Mouse (Mus musculus): ENCODE measurements around the gene Gimap4.

The Gimap4 gene

DNA sequence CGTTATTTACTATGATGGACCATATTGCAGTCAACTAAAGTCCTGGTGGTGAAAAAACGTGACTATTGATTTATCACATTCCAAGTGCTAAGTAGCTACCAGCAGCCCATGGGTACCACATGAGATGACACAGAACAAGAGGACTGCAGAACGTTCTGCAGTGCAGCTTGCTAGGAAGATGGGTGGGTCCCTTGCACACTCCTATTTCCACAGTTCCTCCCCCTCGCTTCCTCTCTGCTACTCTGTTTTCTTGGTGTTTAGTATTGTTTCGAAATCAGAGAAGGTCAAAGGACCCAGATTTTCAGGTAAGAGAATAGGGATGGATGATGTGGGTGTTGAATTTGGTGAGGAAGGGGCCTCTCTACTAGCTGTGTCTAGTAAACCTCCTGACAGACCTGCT lies at the start of gene Gimap4:
Gene Gimap4, plus strand, starts transcription at position 231 of the 400 bp plus-strand sequence.
- DNase-seq (ENCODE audit: low spot score): no peak

GRCm38 (mm10) chr6:48635105-48635504 lies 49.2 kb upstream of the Gimap4 start:
- no peak for DNase-seq (ENCODE audit: low spot score)

DNA sequence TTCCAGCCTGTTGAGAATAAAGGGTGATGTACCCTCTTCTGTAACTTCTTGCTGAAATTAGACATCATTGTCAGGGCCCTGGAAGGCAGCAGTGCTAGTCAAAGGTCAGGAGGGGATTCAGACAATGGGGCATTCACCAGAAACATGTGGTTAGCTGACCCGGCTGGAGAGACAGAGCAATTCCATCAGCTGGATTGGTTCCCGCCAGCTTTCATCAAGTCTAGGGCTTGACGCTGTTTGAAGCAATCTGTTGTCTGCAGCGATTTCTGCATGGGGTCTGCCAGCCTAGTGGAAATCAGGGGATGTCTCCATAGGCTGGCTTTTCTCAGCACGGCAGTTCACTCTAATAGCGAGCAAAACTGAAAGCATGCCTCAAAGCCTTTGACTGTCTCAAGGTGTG lies 47.8 kb upstream of the Gimap4 start:
- DNase-seq (ENCODE audit: low spot score): no peak

GRCm38 (mm10) chr6:48637811-48638500 lies 46.4 kb upstream of the Gimap4 start:
- DNase-seq (ENCODE audit: low spot score): no peak

DNA sequence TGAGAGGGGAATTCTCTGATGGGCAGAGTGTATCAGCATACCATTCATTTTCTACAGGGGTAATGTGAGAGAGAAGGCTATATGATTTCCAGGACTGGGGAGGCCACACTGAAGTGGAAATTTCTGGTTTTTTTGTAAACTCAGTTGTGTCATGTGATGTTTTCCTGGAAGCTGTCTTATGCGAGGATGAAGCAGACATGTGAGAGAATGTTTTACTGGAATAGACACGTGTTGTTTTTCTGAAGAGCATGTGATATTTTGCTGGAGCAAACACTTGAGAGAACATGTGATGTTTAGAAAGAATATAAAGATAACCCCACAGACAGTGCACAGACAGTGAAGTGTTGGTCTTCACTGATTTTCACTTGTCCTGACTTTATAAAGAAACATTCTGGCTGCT lies 45.8 kb upstream of the Gimap4 start:
- DNase-seq (ENCODE audit: low spot score): no peak

DNA sequence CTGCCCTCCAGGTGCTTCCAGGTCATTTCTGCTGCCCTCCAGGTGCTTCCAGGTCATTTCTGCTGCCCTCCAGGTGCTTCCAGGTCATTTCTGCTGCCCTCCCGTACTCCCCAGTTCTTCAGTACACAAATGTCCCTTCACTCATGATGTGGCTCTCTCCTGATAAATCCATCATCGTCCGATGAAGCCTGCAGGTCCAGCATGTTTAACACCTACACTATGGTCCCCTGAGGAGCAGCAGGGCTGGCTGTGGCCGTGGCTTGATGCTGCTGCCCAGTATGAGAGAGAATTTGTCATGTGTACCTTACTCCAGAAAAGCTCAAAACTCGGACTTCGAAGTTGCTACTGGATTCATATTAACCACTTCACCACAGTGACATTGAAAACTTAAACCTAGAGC lies 43.0 kb upstream of the Gimap4 start:
- DNase-seq (ENCODE audit: low spot score): no peak

GRCm38 (mm10) chr6:48642764-48643292 lies 41.5 kb upstream of the Gimap4 start:
- no peak for DNase-seq (ENCODE audit: low spot score)

DNA sequence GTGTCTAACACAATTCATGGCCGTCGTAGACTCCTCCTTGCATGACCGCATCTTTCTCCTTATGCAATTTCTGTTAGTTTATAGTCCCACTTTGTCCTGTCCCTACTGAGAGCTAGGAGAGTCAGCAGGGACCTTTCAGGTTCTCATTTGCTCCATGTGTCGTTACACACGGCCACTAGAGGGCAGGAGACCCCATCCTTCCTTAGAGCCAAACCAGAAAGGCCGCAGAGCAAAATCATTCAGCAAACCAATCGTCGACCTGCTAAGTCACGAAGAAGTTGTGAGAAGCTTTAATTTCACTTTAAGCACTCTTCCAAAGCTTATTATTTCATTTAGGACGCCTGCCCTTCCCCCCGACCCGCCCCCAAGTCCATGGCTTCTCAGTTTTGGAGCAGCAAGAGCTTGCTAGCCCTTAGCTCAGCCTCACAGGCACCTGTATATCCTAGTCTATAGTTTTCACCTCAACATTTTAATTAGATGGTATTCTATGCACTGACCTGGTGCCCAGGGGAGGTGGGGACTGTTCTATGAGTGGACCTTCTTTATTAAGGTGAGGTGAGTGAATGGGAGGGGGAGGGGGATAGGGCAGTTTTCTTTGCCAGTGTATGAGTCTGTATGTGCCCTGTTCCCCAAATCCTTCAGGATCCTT lies 38.6 kb upstream of the Gimap4 start:
- peak; percentile 71 for DNase-seq (ENCODE audit: low spot score)

- no peak for DNase-seq (ENCODE audit: low spot score)
Observed at GRCm38 (mm10) chr6:48646309-48646690, 38.0 kb upstream of the Gimap4 start.

- no peak for DNase-seq (ENCODE audit: low spot score)
Observed at GRCm38 (mm10) chr6:48646995-48647394, 37.4 kb upstream of the Gimap4 start, which contains the start of gene Gimap8. Gimap8 (plus strand) TSS chr6:48647234.

- DNase-seq (ENCODE audit: low spot score): no peak
Observed at GRCm38 (mm10) chr6:48647611-48648010, 36.7 kb upstream of the Gimap4 start.

- no peak for DNase-seq (ENCODE audit: low spot score)
Observed at GRCm38 (mm10) chr6:48648779-48649178, 35.6 kb upstream of the Gimap4 start.

DNA sequence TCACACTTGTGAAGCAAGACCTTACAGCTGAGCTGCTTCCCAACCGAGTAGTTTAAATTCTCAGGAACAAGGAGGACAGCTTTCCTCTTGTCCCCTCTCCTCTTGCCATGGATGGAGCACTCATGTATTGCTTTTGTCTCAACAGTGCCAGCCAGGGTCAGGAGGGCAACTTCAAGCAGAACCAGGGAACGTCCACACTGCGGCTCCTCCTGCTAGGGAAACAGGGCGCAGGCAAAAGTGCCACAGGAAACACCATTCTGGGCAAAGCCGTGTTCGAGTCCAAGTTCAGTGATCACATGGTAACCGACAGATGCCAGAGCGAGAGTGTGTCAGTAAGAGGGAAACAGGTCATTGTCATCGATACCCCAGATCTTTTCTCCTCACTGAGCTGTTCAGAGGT lies 34.3 kb upstream of the Gimap4 start:
- no peak for DNase-seq (ENCODE audit: low spot score)

DNA sequence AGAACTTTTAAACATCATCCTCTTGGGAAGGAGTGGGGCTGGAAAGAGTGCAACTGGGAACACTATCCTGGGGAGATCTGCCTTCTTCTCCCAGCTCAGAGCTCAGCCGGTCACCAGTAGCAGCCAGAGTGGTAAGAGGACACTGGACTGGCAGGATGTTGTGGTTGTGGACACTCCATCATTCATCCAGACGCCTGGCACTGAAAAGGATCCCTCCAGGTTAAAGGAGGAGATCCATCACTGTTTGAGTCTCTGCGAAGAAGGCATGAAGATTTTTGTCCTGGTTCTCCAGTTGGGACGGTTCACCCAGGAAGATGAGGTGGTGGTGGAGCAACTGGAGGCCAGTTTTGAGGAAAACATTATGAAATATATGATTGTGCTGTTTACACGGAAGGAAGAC lies 25.6 kb upstream of the Gimap4 start:
- no peak for DNase-seq (ENCODE audit: low spot score)

GRCm38 (mm10) chr6:48664750-48665149 lies 19.6 kb upstream of the Gimap4 start:
- no peak for DNase-seq (ENCODE audit: low spot score)

DNA sequence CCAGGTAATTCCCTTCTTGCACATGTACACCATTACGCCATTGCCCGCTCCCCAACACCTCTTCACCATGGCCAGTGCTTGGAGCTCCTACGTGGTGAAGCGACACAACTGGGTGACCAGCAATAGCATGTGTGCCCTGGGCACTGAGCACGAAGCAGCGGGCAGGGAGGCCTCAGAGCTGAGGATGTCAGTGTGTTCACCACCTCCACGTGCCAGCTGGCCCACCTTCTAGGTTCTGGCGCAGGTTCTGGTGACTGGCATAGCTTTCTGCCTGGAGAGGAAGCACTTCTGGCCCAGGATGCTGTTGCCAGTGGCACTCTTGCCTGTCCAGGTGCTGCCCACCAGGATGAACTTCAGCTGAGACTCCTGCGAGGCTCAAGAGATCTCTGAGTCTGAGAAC lies 18.9 kb upstream of the Gimap4 start:
- no peak for DNase-seq (ENCODE audit: low spot score)

DNA sequence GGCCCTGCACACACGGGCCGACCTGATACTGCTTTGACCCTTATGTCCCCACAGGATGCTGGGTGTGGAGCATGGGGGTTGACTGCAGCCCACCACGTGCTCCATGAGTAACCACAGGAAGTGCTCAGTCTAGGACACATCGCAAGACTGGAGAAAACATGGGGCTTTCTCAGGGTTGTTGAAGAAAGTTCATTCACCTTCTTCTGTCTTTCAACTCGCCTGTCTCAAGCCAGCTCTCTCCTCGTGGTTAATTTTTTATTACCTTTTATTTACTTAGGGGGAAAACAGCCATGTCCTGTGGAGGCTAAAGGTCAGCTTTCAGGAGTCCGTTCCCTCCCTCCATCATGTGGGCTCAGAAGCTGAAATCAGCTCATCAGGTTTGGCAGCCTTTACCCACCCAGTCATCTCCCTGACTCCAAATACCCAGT lies 18.2 kb upstream of the Gimap4 start:
- DNase-seq (ENCODE audit: low spot score): no peak

GRCm38 (mm10) chr6:48668022-48668421 lies 16.3 kb upstream of the Gimap4 start:
- no peak for DNase-seq (ENCODE audit: low spot score)

DNA sequence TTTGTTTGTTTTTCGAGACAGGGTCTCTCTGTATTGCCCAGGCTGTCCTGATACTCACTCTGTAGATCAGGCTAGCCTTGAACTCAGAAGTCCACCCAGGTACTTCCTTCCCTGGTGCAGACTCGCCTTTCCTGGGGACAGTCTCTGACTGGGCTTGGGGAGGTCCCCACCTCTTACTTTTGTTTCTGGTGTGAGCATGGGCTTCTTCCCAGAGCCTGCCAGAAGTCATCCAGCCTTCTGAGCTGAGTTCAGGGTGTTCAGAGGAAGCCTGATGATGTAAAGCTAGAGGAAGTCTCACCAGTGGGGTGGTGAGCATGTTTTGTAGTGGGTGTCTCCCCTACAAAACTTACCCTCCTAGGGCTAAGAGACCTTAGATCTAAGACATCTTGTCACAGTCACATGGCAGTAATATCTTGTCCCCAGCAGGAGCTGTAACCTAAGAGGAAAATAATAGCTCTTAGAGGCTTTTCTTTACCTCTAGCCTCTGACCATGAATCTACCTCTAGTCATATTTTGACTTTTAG lies 14.8 kb upstream of the Gimap4 start:
- no peak for DNase-seq (ENCODE audit: low spot score)

DNA sequence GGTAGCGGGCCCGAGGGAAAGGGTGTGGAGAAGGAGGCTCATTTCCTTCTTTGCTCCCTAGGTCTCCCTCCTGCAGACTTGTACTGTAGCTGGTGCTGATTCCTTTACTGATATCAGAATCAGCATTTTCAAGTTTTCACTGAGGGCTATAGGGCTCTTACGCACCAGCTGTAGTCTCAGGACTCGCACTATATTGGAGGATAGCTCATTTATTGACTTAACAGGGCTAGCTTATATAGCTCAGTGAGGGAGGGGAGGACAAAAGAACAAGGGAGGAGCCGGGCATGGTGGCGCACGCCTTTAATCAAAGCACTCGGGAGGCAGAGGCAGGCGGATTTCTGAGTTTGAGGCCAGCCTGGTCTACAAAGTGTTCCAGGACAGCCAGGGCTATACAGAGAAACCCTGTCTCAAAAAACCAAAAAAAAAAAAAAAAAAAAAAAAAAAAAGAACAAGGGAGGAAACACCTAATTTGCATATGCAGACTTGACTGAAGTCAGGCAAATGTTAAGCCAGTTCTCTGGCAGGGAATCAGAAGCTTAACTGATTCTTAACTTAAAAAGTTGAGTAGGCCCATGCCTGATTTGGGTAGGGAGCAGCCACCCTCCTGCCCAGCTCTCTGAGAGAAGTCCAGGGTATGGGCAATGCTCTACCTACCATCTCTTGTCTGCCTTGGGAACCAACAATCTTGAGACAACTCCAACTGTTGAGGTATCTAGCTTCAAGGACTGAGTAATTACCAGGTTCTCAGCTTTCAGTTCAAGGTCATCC lies 9.9 kb upstream of the Gimap4 start:
- DNase-seq (ENCODE audit: low spot score): no peak

DNA sequence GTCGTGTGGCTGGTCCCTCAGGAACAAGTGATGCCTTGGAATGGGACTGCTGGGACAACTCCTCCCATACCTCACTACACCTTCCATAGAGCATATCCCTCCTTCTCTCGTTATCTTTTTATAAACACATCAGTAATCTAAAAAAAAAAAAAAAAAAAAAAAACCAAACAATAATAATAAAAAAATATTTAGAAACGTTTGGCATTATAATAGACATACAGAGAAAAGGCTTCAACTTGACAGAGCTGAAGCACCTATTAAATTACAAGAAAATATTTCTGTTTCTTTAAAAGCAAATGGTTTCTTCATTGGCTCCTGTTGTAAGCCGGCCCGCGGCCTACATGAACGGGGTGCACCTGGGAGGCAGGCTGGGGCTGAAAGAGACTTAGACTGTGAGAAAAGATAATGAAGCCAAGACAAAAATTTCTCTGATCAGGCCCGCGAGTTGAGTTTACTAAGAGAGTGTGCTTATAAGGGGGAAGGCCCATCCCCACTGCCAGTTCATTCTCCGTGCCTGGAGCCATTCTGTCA lies 8.9 kb upstream of the Gimap4 start:
- DNase-seq (ENCODE audit: low spot score): no peak

Data from layer of hippocampus, adult 11-12 months (tissue).